Mouse (Mus musculus): ENCODE results near the gene Macrod2. TPM values are rescaled to one million over a fixed set of nuclear protein-coding genes. Genes with fewer than 3 reads are reported as not detected.

Gene Macrod2
- polyA plus RNA-seq, 1 experiment from 2014 or later = 40.0 TPM

DNA sequence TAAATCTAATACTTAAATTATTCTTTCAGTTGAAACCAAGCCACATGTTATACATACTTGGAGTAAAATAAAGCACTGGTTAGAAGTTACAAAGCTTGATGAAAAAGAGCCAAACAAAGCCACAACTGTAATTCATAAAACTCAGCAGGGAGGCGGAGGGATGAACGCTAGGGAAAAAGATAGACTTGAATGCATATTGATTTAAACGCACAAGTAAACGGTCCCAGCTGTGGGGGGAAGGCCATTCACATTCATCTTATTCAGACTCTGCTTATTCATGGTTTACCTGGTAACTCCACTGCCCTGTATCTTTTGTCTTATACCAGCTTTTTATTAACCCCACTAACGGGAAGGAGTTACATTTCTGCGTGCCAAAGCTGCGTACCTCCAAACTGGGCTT, 2038.0 kb downstream of the Macrod2 start:
- Histone ChIP-seq H3K4me3 (replicated peaks) (no peak overlapping the region), H3K4me1 (replicated peaks) (no peaks in the 10 kb centered on the region), H3K9ac (no peak overlapping the region), H3K4me2 (replicated peaks) (no peak overlapping the region), H3K36me3 (no peaks in the 10 kb centered on the region), H3K9me3 (no peaks in the 10 kb centered on the region), H3K27ac (no peak overlapping the region), H3K27me3 (replicated peaks) (no peaks in the 10 kb centered on the region)
- no peak for ATAC-seq
- WGBS = 63% methylated on average over 7 of the region's 7 CpGs

DNA sequence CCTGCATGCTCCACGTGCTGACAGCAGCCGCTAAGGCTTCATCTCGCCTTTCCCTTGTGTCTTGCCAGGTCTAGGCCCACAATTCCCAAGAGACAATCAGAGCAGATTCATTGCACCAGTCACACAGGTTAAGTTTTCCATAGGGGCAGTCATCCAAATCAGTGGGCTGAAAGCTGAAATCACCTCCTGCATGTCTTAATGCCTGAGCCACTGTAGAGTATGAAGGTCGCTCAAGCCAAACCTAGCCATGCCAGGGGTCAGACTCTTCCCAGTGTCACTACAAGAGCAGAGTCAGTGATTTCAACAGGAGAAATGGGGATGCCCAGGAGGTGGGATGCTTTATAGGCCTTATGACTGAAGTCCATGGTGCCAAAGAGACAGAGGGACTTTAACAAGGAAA, 2039.6 kb downstream of the Macrod2 start:
- Histone ChIP-seq H3K27ac (no peak overlapping the region), H3K9ac (no peak overlapping the region), H3K27me3 (replicated peaks) (no peaks in the 10 kb centered on the region), H3K4me3 (replicated peaks) (no peak overlapping the region), H3K9me3 (no peaks in the 10 kb centered on the region), H3K36me3 (no peaks in the 10 kb centered on the region), H3K4me1 (replicated peaks) (no peaks in the 10 kb centered on the region), H3K4me2 (replicated peaks) (no peak overlapping the region)
- no peak for ATAC-seq
- WGBS = 88% methylated on average over 4 of the region's 4 CpGs

DNA sequence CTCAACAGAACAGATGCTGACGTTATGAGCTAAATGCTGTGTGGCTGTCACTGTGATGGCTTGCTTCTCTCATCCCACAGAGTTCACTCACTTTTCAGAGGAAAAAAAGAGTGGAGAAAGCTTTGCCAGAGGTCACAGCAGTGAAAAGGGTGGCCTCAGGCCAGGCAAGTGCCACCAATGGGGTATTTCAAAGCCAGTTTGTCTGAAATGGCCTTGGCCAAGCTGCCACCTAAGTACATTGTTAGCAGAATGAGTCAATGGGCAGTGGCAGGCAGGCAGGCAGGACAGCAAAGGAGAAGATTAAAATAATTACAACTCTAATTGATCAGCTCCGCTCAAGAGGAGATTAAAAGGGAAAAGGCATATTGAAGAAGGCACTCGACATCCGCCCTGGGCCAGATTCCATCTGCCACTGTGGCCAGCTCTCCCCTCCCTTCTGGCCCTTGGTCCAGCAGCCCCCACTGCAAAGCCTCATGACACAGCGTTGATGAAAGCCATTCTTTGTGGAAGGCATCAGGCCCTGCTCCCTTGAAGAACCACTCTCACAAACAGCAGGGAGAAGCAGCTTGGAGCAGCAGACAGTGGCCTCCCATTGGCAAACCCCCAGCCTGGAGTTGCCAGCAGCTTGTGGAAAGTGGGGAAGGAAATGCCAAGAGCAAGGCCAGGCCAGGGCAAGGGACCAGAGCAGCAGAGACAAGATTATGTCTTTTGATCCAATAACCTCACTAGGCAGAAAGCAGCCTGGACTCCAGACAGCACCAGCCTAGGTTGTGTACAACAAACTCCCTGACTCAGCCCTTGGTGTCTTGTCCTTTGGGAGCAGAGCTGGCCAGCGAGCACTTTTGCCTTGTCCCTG, 2042.7 kb downstream of the Macrod2 start:
- H3K27ac ChIP-seq = no peak overlapping the region
- peak; percentile 36; the same call in 1 of the 2 replicates for ATAC-seq
- no peak overlapping the region for H3K9ac ChIP-seq
- H3K4me2 ChIP-seq (replicated peaks) = no peak overlapping the region
- no peak overlapping the region for H3K4me3 ChIP-seq (replicated peaks)
- H3K4me1 ChIP-seq (replicated peaks) = no peaks in the 10 kb centered on the region
- H3K9me3 ChIP-seq = no peaks in the 10 kb centered on the region
- WGBS = 69% methylated on average over 6 of the region's 6 CpGs
- H3K36me3 ChIP-seq = no peaks in the 10 kb centered on the region
- H3K27me3 ChIP-seq (replicated peaks) = no peaks in the 10 kb centered on the region

Other genes starting within 250 kb of the Macrod2 start
- not detected in 2 replicates for gene Gm17374, start 243.3 kb upstream of the Macrod2 start, polyA plus RNA-seq (2015; fragmentation: Nextera tagmentation; extraction: Ambion mirVana)
- gene Esf1, start 224.7 kb upstream of the Macrod2 start, polyA plus RNA-seq (2015; fragmentation: Nextera tagmentation; extraction: Ambion mirVana) = 23.0 and 26.7 TPM in 2 replicates
- 26.5 and 27.6 TPM in 2 replicates for gene Ndufaf5, start 224.7 kb upstream of the Macrod2 start, polyA plus RNA-seq (2015; fragmentation: Nextera tagmentation; extraction: Ambion mirVana)
- gene Sel1l2, start 5.6 kb upstream of the Macrod2 start, polyA plus RNA-seq (2015; fragmentation: Nextera tagmentation; extraction: Ambion mirVana) = not detected in 2 replicates

Data from intestine, embryonic 15.5 days (tissue).